8 mouse cellular contexts compared by ENCODE assay signal in the genomic region with DNA sequence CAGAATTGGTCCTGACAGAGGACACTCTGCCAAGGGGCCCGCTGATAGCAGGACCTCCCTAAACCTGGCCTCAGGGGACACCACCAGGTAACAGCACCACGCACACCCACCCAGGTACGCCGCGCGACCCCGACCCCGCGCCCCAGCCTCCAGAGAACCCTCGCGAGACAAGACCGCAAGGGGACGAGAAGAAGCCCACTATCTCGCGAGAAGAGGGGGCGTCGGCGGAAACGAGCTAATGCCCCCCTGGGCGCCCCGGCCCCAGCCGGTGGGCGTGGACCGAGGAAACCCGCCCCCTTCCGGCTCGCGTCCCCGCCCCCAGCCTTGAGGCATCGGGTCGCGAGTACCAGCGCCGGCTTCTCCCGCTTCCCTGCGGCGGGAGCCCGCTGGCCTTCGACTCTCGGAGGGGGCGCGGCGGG. TPM values are rescaled to one million over a fixed set of nuclear protein-coding genes. Genes with fewer than 3 reads are reported as not detected.
DNase-seq lines count a peak whose midpoint lies in the region; ATAC-seq lines count a peak whose summit lies in the region.

TSS of gene Casc4 (plus strand) at position 339 of the 419 bp plus-strand sequence.

- WGBS in intestine, embryonic 15.5 days, result under 1% methylated on average over 42 of the region's 43 CpGs
- WGBS in midbrain, embryonic 10.5 days, result under 1% methylated on average over 43 of the region's 43 CpGs

- intact Hi-C loops in gastrocnemius, postnatal 36 days (cut with DNase I), result no loop called here
- intact Hi-C loops in left cerebral cortex, postnatal 25 days (cut with DNase I), result loop anchor here (2.0 kb wide), 1 partner anchor 90 kb away; the partner anchor contains the start of genes Ctdspl2 and Mageb3

- H3K4me3 ChIP-seq in intestine, embryonic 15.5 days (replicated peaks), result peak within 1 kb of the TSS; percentile 89
- peak within 1 kb of the TSS; percentile 64 for H3K4me3 ChIP-seq in midbrain, embryonic 10.5 days

- H3K4me1 ChIP-seq in intestine, embryonic 15.5 days (replicated peaks), result 0 out of 2 replicates have a peak, but pooled peaks cover 8% of the 10 kb centered on the region
- H3K4me1 ChIP-seq in midbrain, embryonic 10.5 days, result peaks cover 35% of the 10 kb centered on the region

- peak within 1 kb of the TSS; percentile 81 for H3K9ac ChIP-seq in intestine, embryonic 15.5 days

- peak; percentile 98 for ATAC-seq in intestine, embryonic 15.5 days

- H3K9me3 ChIP-seq in intestine, embryonic 15.5 days, result no peaks in the 10 kb centered on the region
- H3K9me3 ChIP-seq in midbrain, embryonic 10.5 days (replicated peaks), result no peaks in the 10 kb centered on the region

- peak within 1 kb of the TSS; percentile 78 for H3K27ac ChIP-seq in intestine, embryonic 15.5 days
- H3K27ac ChIP-seq in midbrain, embryonic 10.5 days (replicated peaks), result peak within 1 kb of the TSS; percentile 85

- peak; percentile 92 to 95 for DNase-seq in adrenal gland, adult (ENCODE audit: inconsistent age in 2 of 2, low spot score in 1 of 2)
- DNase-seq in embryo, embryonic 10 days (ENCODE audit: low spot score), result peak; percentile 95
- DNase-seq in gastrocnemius, postnatal 36 days, result peak; percentile 56 to 73
- DNase-seq in left cerebral cortex, postnatal 25 days (ENCODE audit: low spot score in 2 of 2), result peak; percentile 87
- DNase-seq in midbrain, embryonic 10.5 days (ENCODE audit: low spot score), result peak; percentile 96
- DNase-seq in right cerebral cortex, postnatal 4 days, result peak; percentile 94
- DNase-seq in yolk sac, embryonic 10.5 days (ENCODE audit: low spot score), result peak; percentile 95

- no peaks in the 10 kb centered on the region for H3K36me3 ChIP-seq in intestine, embryonic 15.5 days
- peaks cover 5% of the 10 kb centered on the region; the same call in 1 of the 2 replicates for H3K36me3 ChIP-seq in midbrain, embryonic 10.5 days

- peak within 1 kb of the TSS; percentile 82 for H3K4me2 ChIP-seq in intestine, embryonic 15.5 days (replicated peaks)

- no peaks in the 10 kb centered on the region for H3K27me3 ChIP-seq in intestine, embryonic 15.5 days (replicated peaks)
- H3K27me3 ChIP-seq in midbrain, embryonic 10.5 days (ENCODE audit: low read depth, poor library complexity, severe bottlenecking), result peaks cover 77% of the 10 kb centered on the region

RNA-seq across cellular contexts. Expression of gene Casc4, which starts in this region (rescaled TPM):
- total RNA-seq in gastrocnemius, postnatal 36 days (2021), result 10 to 100 TPM; 10.1 to 11.5 TPM
- 16.3 and 19.6 TPM in 2 replicates for polyA plus RNA-seq in intestine, embryonic 15.5 days (2015; fragmentation: Nextera tagmentation; extraction: Ambion mirVana)
- total RNA-seq in left cerebral cortex, postnatal 25 days (2021), result 100 to 1,000 TPM; 113 to 119 TPM
- polyA plus RNA-seq in midbrain, embryonic 10.5 days (2016; fragmentation: Nextera tagmentation; extraction: Ambion mirVana), result 13.2 and 14.6 TPM in 2 replicates

Comparison
In these comparisons a context has a peak if more than half of its experiments do, and no peak if none do; other contexts are left out.
1. Peak in every context shown above with its lines: DNase-seq, ATAC-seq, H3K4me3 ChIP-seq and H3K27ac ChIP-seq.
2. RNA of gene Casc4 (total RNA-seq): 113 to 119 TPM in left cerebral cortex, postnatal 25 days; 10.1 to 11.5 TPM in gastrocnemius, postnatal 36 days; every median in the first group is over 4 times any median in the second.